Mouse (Mus musculus): Measurements from ENCODE around the gene Cblc. TPM values are rescaled to one million over a fixed set of nuclear protein-coding genes. Genes with fewer than 3 reads are reported as not detected.
A peak's percentile ranks its signal among the peaks of the same experiment; 100 is the strongest.

The Cblc gene
- total and polyA plus RNA-seq, 2 experiments = 17.8 to 23.0 TPM

- Histone ChIP-seq H3K4me1 (ENCODE audit: control insufficient read depth, insufficient read depth, low read length) (peaks cover 27% of the 10 kb centered on the region), H3K4me3 (ENCODE audit: insufficient read depth, low read depth, low read length) (peak overlapping the region; percentile 66), H3K9ac (ENCODE audit: low read depth, low read length) (peak overlapping the region; percentile 78), H3K79me2 (ENCODE audit: control insufficient read depth, insufficient read depth, low read length) (peaks cover 9% of the 10 kb centered on the region; the same call in 1 of the 2 replicates), H3K27me3 (ENCODE audit: control insufficient read depth, insufficient read depth, low read length) (no peaks in the 10 kb centered on the region), H3K36me3 (ENCODE audit: control insufficient read depth, insufficient read depth, low read length) (peaks cover 16% of the 10 kb centered on the region), H3K27ac (replicated peaks; ENCODE audit: insufficient read depth, low read depth, low read length) (peak overlapping the region; percentile 78)
- no peak for TF ChIP-seq CTCF (IDR thresholded peaks at IDR 0.05; ENCODE audit: low read depth, low read length)
- TF ChIP-seq POLR2A (IDR thresholded peaks at IDR 0.05; ENCODE audit: extremely low read depth, insufficient read depth, low read length) = no peak
- WGBS = 4% methylated on average over 15 of the region's 15 CpGs
- DNase-seq (ENCODE audit: extremely low read depth, low read depth, low spot score) = peak; percentile 95
These were observed 20.9 kb upstream of the Cblc start for GRCm38 (mm10) chr7:19817382-19818105.

GRCm38 (mm10) chr7:19816224-19816771 lies 19.7 kb upstream of the Cblc start:
- 2% methylated on average over 28 of the region's 28 CpGs for WGBS
- peaks cover 27% of the 10 kb centered on the region for H3K4me1 ChIP-seq (ENCODE audit: control insufficient read depth, insufficient read depth, low read length)
- DNase-seq (ENCODE audit: extremely low read depth, low read depth, low spot score) = peak; percentile 75

GRCm38 (mm10) chr7:19815296-19816223 lies 19.0 kb upstream of the Cblc start:
- Histone ChIP-seq H3K36me3 (ENCODE audit: control insufficient read depth, insufficient read depth, low read length) (peaks cover 29% of the 10 kb centered on the region), H3K4me3 (ENCODE audit: insufficient read depth, low read depth, low read length) (peak overlapping the region; percentile 40), H3K27me3 (ENCODE audit: control insufficient read depth, insufficient read depth, low read length) (no peaks in the 10 kb centered on the region), H3K4me1 (ENCODE audit: control insufficient read depth, insufficient read depth, low read length) (peaks cover 25% of the 10 kb centered on the region), H3K27ac (replicated peaks; ENCODE audit: insufficient read depth, low read depth, low read length) (peak overlapping the region; percentile 69), H3K9ac (ENCODE audit: low read depth, low read length) (peak overlapping the region; percentile 51), H3K79me2 (ENCODE audit: control insufficient read depth, insufficient read depth, low read length) (no peaks in the 10 kb centered on the region; the same call in 1 of the 2 replicates)
- TF ChIP-seq POLR2A (IDR thresholded peaks at IDR 0.05; ENCODE audit: extremely low read depth, insufficient read depth, low read length) (no peak), CTCF (IDR thresholded peaks at IDR 0.05; ENCODE audit: low read depth, low read length) (no peak)
- DNase-seq (ENCODE audit: extremely low read depth, low read depth, low spot score) = no peak
- 57% methylated on average over 17 of the region's 17 CpGs for WGBS

More at GRCm38 (mm10) chr7:19816224-19816771, 19.7 kb upstream of the Cblc start:
- no peaks in the 10 kb centered on the region for H3K27me3 ChIP-seq (ENCODE audit: control insufficient read depth, insufficient read depth, low read length)
- H3K4me3 ChIP-seq (ENCODE audit: insufficient read depth, low read depth, low read length) = peak overlapping the region; percentile 66
- H3K9ac ChIP-seq (ENCODE audit: low read depth, low read length) = peak overlapping the region; percentile 78
- H3K36me3 ChIP-seq (ENCODE audit: control insufficient read depth, insufficient read depth, low read length) = peaks cover 23% of the 10 kb centered on the region
- peak overlapping the region; percentile 78 for H3K27ac ChIP-seq (replicated peaks; ENCODE audit: insufficient read depth, low read depth, low read length)
- no peaks in the 10 kb centered on the region; the same call in 1 of the 2 replicates for H3K79me2 ChIP-seq (ENCODE audit: control insufficient read depth, insufficient read depth, low read length)
- TF ChIP-seq POLR2A (IDR thresholded peaks at IDR 0.05; ENCODE audit: extremely low read depth, insufficient read depth, low read length) = peak; percentile 69
- no peak for TF ChIP-seq CTCF (IDR thresholded peaks at IDR 0.05; ENCODE audit: low read depth, low read length)

GRCm38 (mm10) chr7:19813579-19814122 lies 17.0 kb upstream of the Cblc start:
- WGBS = 83% methylated on average over 6 of the region's 6 CpGs
- no peak for DNase-seq (ENCODE audit: extremely low read depth, low read depth, low spot score)
- Histone ChIP-seq H3K9ac (ENCODE audit: low read depth, low read length) (no peak overlapping the region), H3K27me3 (ENCODE audit: control insufficient read depth, insufficient read depth, low read length) (no peaks in the 10 kb centered on the region), H3K4me3 (ENCODE audit: insufficient read depth, low read depth, low read length) (no peak overlapping the region), H3K36me3 (ENCODE audit: control insufficient read depth, insufficient read depth, low read length) (peaks cover 44% of the 10 kb centered on the region), H3K79me2 (ENCODE audit: control insufficient read depth, insufficient read depth, low read length) (no peaks in the 10 kb centered on the region; the same call in 1 of the 2 replicates), H3K27ac (replicated peaks; ENCODE audit: insufficient read depth, low read depth, low read length) (no peak overlapping the region), H3K4me1 (ENCODE audit: control insufficient read depth, insufficient read depth, low read length) (peaks cover 16% of the 10 kb centered on the region)
- TF ChIP-seq CTCF (IDR thresholded peaks at IDR 0.05; ENCODE audit: low read depth, low read length) (no peak), POLR2A (IDR thresholded peaks at IDR 0.05; ENCODE audit: extremely low read depth, insufficient read depth, low read length) (no peak)

GRCm38 (mm10) chr7:19813161-19813560 lies 16.6 kb upstream of the Cblc start:
- TF ChIP-seq CTCF (IDR thresholded peaks at IDR 0.05; ENCODE audit: low read depth, low read length) (no peak), POLR2A (IDR thresholded peaks at IDR 0.05; ENCODE audit: extremely low read depth, insufficient read depth, low read length) (no peak)
- H3K4me3 ChIP-seq (ENCODE audit: insufficient read depth, low read depth, low read length) = no peak overlapping the region
- 95% methylated on average over 4 of the region's 4 CpGs for whole genome bisulfite sequencing
- peaks cover 44% of the 10 kb centered on the region for H3K36me3 ChIP-seq (ENCODE audit: control insufficient read depth, insufficient read depth, low read length)
- peaks cover 11% of the 10 kb centered on the region for H3K4me1 ChIP-seq (ENCODE audit: control insufficient read depth, insufficient read depth, low read length)
- no peak for DNase-seq (ENCODE audit: extremely low read depth, low read depth, low spot score)
- H3K79me2 ChIP-seq (ENCODE audit: control insufficient read depth, insufficient read depth, low read length) = no peaks in the 10 kb centered on the region; the same call in 1 of the 2 replicates
- H3K9ac ChIP-seq (ENCODE audit: low read depth, low read length) = no peak overlapping the region
- no peaks in the 10 kb centered on the region for H3K27me3 ChIP-seq (ENCODE audit: control insufficient read depth, insufficient read depth, low read length)
- H3K27ac ChIP-seq (replicated peaks; ENCODE audit: insufficient read depth, low read depth, low read length) = no peak overlapping the region
